Mouse (Mus musculus) lung, postnatal 4 days (tissue): ENCODE data around the gene Cdc45.
A peak's percentile ranks its signal among the peaks of the same experiment; 100 is the strongest.
"Not testable (repeated sequence)": the region's sequence is repeated elsewhere in the genome, so short reads cannot be mapped to it uniquely, and the experiment has no call there.

ENCODE experiments used
- DNase-seq, 2 experiments: peaks; one replicate each; pipeline ENCODE4 v3.0.0; 2021

Cdc45 gene

DNA sequence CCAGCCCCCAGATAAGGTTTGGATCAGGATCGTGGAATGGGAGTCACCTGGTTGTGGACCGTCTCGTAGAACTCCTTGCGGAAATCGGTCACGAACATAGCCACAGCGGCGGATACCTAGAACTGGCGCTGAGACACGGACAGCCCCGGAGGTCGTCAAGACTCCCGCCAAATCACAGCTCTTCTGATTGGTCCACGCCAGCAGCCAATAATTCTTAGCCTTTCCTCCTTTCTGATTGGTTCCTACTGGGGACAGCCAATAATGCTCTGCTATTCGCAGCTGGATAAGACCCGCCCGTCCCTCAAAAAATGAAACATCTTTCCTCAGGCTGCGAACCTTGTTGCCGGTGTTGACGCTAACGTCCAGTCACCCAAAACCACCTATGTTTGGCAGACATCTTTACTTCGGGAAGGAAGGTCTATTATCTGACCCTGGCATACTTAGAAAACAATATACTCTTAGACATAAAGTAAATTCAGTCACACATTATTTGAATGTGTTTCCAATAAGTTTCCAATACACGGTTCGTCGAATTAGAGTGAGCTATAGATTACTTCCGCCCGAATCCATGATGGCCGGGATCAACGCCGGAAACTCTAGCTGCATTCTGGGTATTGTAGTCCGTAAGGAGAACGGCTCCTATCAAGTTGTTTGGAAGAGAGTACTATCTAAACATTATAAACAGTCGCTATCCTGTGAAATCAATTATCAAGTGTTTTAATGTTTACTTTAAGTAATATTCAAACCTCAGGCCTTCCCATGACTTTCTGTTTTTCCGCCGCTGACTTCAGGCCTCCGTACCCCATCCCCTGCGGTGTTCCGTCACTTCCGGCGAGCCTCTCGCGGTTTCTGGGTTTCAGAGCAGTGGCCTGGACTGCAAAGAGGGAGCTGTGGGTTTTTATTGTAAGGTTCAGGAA is at the start of gene Cdc45, which contains the start of gene Ufd1:
Gene Cdc45, minus strand, starts transcription at position 520 of the 917 bp plus-strand sequence.
Gene Ufd1, plus strand, starts transcription at position 312 of the 917 bp plus-strand sequence.
- peak; percentile 91 for DNase-seq

GRCm38 (mm10) chr16:18860186-18860585 is 48.4 kb upstream of the Cdc45 start:
- DNase-seq = no peak

DNA sequence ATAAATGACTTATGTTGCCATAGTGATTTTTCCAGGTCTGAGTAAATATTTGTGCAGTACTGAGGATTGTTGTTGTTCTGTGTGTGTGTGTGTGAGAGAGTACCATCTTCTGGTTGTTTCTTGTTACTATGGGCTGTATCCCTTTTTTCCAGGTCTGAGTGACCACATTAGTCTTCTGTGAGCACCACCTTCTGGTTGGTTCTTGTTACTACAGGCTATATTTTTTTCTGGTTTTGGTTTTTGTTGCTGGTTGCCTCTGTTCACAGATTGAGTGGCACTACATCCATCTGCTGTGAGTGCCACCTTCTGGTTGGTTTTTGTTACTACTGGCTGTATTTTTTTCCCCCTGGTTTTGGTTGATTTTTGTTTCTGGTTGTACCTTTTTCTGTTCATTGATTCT is 46.8 kb upstream of the Cdc45 start:
- peak in 1 of 2 experiments; percentile 56 for DNase-seq

DNA sequence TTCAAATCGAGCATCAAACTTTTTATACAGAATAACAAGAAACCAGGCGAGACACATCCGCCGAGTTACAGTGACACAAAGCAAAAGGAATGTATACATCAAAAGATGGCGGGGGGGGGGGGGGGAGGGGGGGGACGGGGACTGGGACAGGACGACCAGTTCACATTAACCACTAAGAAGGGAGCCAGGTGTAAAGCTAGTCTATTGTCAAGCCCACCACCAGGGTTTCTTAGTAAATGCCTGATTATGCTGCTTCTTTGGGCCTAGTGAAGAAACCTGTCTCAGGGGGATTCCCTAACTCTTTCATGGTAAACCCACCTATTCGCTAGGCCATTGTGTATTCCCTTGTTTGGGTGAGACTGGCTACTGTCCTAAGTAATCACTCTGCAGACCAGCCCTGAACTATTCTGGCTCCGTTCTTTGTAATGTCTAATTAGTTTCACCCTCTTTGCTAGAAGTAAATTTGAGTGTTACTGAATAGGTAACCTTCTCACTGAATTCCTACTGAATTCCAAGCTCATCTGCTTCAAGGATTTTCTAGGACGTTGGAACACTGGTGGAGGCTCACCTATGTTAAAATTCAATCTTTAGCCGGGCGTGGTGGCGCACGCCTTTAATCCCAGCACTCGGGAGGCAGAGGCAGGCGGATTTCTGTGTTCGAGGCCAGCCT is 37.9 kb upstream of the Cdc45 start:
- not testable (repeated sequence) for DNase-seq

DNA sequence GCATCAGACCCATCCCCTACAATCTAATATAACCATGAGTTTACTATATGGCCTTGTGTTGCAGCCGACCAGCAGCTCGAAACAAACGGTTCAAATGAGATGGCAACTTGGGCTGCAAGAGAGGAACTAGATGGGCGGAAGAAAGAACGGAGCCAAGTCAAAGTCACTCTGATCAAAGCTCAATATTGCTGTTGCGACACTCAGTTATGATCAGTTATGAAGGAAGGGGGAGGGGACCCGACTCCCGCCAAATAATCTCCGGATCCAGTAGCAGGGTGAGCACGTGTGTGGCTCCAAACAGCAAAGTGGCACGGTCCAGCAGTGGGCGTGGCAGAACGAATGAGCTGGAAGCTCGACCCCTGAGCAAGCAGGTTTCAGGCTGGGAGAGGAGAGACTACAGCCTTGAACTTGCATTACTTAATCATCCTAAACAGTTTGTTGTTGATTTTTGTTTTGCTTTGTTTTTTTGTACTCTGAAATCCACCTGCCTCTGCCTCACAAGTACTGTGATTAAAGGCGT is 34.6 kb upstream of the Cdc45 start:
- no peak for DNase-seq

- DNase-seq = no peak
These were observed 26.6 kb upstream of the Cdc45 start for GRCm38 (mm10) chr16:18838346-18838745.

GRCm38 (mm10) chr16:18836468-18837208 is 24.9 kb upstream of the Cdc45 start, which contains the start of the genes 2510002D24Rik and Gm28539:
TSS of gene 2510002D24Rik (plus strand) at chr16:18836578.
TSS of gene Gm28539 (plus strand) at chr16:18836584.
- DNase-seq = peak; percentile 95

GRCm38 (mm10) chr16:18836073-18836467 is 24.3 kb upstream of the Cdc45 start:
- no peak for DNase-seq

- no peak for DNase-seq
These were observed 21.7 kb upstream of the Cdc45 start for GRCm38 (mm10) chr16:18833486-18833885.

GRCm38 (mm10) chr16:18829102-18829501 is 17.3 kb upstream of the Cdc45 start:
- DNase-seq = no peak

DNA sequence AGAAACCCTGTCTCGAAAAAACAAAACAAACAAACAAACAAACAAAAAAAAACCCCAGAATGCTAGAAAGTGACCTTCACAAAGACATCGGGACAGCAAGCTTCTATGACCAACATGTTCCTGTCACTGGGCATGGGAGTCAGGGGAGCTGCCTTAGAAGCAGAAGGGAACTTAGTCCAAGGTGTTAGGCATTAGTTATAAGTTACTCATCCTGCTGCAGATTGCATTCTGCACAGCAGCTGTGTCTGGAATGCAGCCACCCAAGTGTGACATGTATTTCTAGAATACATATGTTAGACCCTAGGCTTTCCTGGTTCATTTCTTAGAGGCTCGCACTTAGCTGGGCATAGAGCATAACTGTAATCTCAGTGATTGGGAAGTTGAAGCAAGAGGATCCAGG is 16.8 kb upstream of the Cdc45 start:
- no peak for DNase-seq

DNA sequence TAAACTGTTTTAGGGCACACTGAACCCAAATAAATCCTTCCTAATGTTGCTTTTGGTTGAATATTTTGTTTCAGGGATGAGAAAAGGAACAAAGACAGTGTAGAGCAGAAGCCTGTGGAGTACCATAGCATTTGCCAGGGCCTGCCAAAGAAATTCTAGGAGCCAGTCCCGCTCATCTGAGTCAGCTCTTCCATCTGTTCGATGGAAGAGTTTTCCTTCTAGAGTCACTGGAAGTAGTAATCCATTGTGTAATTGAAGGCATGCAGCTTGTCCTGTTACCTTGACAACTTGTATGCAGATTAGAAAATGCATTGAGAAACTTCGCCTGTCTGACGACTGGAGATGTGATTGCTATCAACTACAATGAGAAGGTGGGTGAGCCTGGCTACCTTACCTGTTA is 11.1 kb upstream of the Cdc45 start:
- no peak for DNase-seq

DNA sequence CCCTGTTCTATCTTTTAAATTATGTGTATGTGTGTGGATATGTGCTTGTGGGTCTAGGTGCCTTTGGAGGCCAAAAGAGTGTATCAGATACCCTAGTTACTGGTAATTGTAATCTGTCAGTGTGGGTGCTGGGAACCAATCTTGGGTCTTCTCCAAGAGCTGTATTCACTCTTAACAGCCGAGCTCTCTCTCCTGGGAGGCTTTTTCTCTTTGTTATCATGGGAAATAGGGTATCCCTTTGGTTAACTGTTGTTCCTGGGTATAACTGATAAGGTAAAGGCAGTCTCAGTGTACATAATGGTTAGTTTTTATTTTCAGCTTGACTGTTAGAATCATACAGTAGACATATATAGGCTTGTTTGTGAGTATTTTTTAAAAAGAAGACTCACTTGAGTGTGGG is 10.6 kb upstream of the Cdc45 start:
- DNase-seq = no peak

DNA sequence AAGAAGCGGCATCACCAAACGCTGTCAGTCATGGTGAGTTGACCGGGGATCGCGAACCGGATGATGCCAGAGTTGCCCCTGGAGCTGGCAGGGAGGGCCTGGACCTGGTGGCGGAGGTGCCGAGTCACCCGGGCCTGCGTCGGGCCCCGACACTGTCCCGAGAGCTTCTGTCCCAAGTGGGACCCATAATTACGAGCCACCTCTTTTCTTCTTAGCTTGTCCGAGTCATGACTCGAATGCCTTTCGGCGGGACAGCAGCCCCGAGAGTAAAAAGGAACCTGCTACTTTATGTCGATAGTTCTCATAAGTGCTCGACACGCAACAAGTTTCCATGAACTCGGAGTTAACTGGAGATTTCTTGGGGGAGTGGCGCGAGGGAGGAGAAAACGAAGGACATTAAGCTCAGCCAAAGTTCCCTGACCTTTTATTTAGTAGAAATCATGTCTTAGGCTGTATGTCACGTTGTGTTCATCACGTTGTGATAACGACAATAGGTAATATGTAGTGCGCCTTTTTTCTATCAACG is 661 bp upstream of the Cdc45 start:
- no peak for DNase-seq

DNA sequence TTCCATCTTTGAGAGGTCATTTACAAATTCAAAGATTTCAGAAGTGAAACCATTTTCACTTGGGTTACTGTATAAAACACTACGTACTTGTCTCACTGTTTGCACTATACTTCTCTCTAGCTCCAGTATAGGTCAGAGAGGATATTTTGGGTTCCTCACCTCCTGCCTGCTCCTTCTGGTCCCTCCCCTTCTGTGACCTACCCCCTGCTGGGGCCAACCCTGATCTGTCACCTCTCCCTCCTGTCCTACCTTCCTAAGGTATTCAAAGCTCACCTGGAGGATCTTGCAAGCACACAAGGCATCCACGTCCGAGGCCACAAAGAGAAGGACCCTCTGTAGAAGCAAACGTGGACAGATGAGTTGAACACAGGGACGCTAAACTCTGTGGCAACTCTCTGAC is 755 bp downstream of the Cdc45 start:
- no peak for DNase-seq

- DNase-seq = peak; percentile 28 to 29
These were observed 2.8 kb downstream of the Cdc45 start for GRCm38 (mm10) chr16:18809001-18809400.

DNA sequence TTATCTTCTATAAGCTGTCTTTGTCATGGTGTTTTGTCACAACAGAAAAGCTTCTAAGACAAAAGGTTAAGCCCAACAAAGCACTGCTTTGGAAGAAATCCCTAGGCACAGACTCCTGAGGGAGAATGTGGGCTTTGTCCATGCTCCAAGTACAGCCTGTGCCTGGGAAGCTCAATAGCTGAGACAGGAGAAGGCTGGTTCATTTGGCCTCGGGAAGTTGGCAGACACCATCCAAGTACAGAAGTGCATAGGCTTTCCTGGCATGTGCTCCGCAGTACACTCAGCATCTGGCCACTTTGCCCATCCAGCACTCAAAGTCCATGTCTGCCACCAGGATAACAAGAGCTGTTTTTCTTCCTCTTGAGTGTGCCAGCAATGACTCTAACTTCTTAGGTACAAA is 6.0 kb downstream of the Cdc45 start:
- no peak for DNase-seq

GRCm38 (mm10) chr16:18798841-18799240 is 12.9 kb downstream of the Cdc45 start:
- peak; percentile 44 to 62 for DNase-seq

- no peak for DNase-seq
These were observed 13.6 kb downstream of the Cdc45 start for GRCm38 (mm10) chr16:18798151-18798550.

- DNase-seq = no peak
These were observed 15.1 kb downstream of the Cdc45 start for GRCm38 (mm10) chr16:18796645-18797044.

DNA sequence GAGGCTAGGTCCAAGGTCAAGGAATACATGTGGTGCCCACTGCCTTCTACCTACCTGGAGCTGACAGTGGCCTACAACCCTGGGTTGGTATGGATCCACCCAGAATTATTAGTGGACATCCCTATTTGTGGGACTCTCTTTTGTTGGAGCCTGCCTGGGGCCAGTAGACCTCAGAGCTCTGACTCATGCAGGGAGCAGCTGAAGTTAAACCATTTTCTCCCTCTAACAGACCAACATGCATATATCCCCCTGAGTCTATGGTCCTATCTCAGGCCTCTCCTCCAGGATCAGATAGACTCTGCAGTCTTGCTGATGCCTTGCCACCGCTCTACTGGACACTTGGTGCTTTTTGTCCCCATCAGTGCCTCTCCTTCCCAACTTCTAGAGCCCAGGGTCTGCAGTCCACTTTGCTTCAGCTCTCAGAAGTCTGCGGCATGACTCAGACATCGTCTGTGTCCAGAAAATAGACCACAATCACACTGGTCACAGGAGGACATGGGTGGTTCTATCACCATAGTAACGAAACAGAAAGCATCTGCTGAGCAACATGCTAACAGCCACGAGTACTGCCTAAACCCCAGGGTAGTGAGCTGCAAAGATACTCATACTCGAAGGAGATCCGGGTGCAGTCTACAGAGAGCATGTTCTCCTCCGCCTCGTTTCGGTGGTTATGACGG is 16.4 kb downstream of the Cdc45 start:
- no peak for DNase-seq
